Mouse (Mus musculus) small intestine, adult 2 months (tissue): ENCODE measurements around the gene Fam114a2.

Experiments
- CTCF ChIP-seq: fragments of 200-500 bp; IDR thresholded peaks from 2 replicates; pipeline ENCODE4 v1.5.1; 2012; ENCODE audit warnings: low read depth, mild to moderate bottlenecking, control low read depth, inconsistent platforms, low read length, moderate library complexity, mixed read lengths; ENCODE audit not compliant: insufficient replicate concordance, insufficient read length; ENCODE audit errors: extremely low read depth
- POLR2A ChIP-seq: fragments of 200-500 bp; IDR thresholded peaks from 2 replicates; pipeline ENCODE4 v1.6.1; 2012; ENCODE audit warnings: low read depth, mild to moderate bottlenecking, control low read depth, inconsistent platforms, low read length, moderate library complexity

GRCm38 (mm10) chr11:57553015-57553780, 34.8 kb upstream of the Fam114a2 start:
- TF ChIP-seq CTCF (no peak), POLR2A (no peak)
